Mouse (Mus musculus): ENCODE measurements around the gene Far2.

DNA sequence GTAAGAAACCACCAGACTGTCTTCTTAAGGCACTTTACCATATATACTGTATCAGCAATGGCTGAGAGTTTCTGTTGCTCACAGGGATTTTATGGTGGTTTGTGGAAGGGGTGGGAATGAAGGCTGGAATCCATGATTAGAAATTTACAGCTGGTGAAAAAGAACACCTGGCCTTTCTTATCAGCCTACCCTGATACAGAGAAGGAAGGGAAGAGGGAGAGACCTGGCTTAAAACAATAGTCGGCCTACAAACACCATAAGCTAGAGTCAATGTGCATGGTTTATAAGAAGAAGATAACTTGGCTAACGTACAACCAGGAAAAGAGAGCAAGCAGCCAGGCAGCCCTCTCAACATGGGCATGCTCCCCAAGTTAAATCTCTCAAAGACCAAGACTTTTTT is 37.3 kb downstream of the Far2 start:
- TF ChIP-seq POLR2A (IDR thresholded peaks at IDR 0.05; ENCODE audit: extremely low read depth, insufficient read depth, low read length) (no peak), CTCF (IDR thresholded peaks at IDR 0.05; ENCODE audit: low read depth, low read length) (no peak)
